Mouse (Mus musculus): Measurements from ENCODE around the gene Itga9.

DNA sequence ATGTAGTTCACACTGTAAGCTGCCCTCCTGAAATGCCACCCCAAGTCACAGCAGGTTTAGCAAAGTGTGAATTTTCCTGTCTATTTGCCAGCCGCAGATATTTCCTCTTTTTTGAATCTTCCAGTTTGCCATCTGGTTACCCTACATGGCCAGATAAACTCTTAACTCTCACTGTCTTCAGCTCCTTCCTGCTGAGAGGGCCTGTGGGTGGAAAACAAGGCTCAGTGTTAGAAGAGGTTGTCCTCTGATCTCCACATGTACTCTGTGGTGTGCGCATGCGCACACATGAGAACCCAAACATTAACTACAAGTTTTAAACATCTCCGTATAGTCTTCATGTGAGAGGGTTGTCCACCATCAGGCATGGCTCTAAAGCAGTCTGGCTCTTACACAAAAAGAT is 283.7 kb downstream of the Itga9 start:
- TF ChIP-seq CTCF (IDR thresholded peaks at IDR 0.05; ENCODE audit: borderline replicate concordance, insufficient read depth, low read depth, low read length), result no peak
- no peak for TF ChIP-seq POLR2A (IDR thresholded peaks at IDR 0.05; ENCODE audit: borderline replicate concordance, insufficient read depth, low read length)
